Mouse (Mus musculus) G1E (cell line): Measurements from ENCODE around the gene Cntd1. TPM values are rescaled to one million over a fixed set of nuclear protein-coding genes. Genes with fewer than 3 reads are reported as not detected.

ENCODE experiments used
- ATAC-seq: 2 replicates; pipeline ENCODE4 v1.8.0; 2016; ENCODE audit warnings: mild to moderate bottlenecking; ENCODE audit not compliant: insufficient number of reproducible peaks, poor library complexity, low FRiP score, severe bottlenecking; ENCODE audit errors: extremely low read depth
- DNase-seq: peaks from one replicate; pipeline ENCODE4 v3.0.0; 2012; ENCODE audit warnings: low spot score
- H3K27me3 ChIP-seq: 2 replicates; pipeline ENCODE4 v1.6.1; 2012; ENCODE audit warnings: mild to moderate bottlenecking, low read length, inconsistent platforms; ENCODE audit not compliant: insufficient read depth
- H3K36me3 ChIP-seq: replicated peaks from 2 replicates; pipeline ENCODE3; 2012; ENCODE audit warnings: mild to moderate bottlenecking, inconsistent platforms
- H3K4me1 ChIP-seq: 2 replicates; pipeline ENCODE4 v1.6.1; 2012; ENCODE audit warnings: low read depth, low read length, inconsistent platforms, mixed read lengths; ENCODE audit not compliant: insufficient read depth
- H3K4me3 ChIP-seq: 2 replicates; pipeline ENCODE4 v1.5.1; 2012; ENCODE audit warnings: low read depth, mild to moderate bottlenecking, inconsistent platforms, low read length, moderate library complexity, mixed read lengths
- H3K9me3 ChIP-seq: replicated peaks from 2 replicates; pipeline ENCODE4 v1.6.1; 2012; ENCODE audit warnings: inconsistent platforms
- CTCF ChIP-seq: IDR thresholded peaks from 2 replicates; pipeline ENCODE4 v1.5.1; 2012; ENCODE audit warnings: low read depth, low read length, inconsistent platforms, mixed read lengths
- GATA1 ChIP-seq: IDR thresholded peaks from 2 replicates; pipeline ENCODE4 v1.6.1; 2012; ENCODE audit warnings: borderline replicate concordance, low read length, inconsistent platforms, mixed read lengths
- GATA2 ChIP-seq: IDR thresholded peaks from 2 replicates; pipeline ENCODE4 v1.6.1; 2012; ENCODE audit warnings: low read depth, low read length, inconsistent platforms, borderline replicate concordance
- POLR2AphosphoS5 ChIP-seq: IDR thresholded peaks from 2 replicates; pipeline ENCODE4 v1.6.1; 2012; ENCODE audit warnings: low read depth, low read length, inconsistent platforms; ENCODE audit not compliant: insufficient replicate concordance
- TAL1 ChIP-seq: conservative IDR thresholded peaks from 2 replicates; pipeline ENCODE4 v1.6.1; 2012; ENCODE audit warnings: low read depth, low read length, inconsistent platforms, mixed read lengths
- polyA plus RNA-seq: library from polyadenylated mRNA; stranded (reverse); fragments of >175 nt; gene quantifications from 2 replicates; pipeline ENCODE4 v1.2.3, GENCODE M21; 2012
- total RNA-seq, 2 experiments: library from RNA; stranded (forward) in 1 of 2; stranded (reverse) in 1 of 2; fragments of 200-1000 nt in 1 of 2; fragments of >200 nt in 1 of 2; fragmentation: Nextera tagmentation in 1 of 2; gene quantifications; 2 replicates each; pipeline ENCODE4 v1.2.3; 2014 to 2017

Gene Cntd1
- total and polyA plus RNA-seq, 3 experiments = 0.02 to 1.5 (median 1.1) TPM

- ATAC-seq = no peak
- DNase-seq = no peak
- 0 out of 2 replicates have a peak, but pooled peaks cover 3% of the 10 kb centered on the region for H3K9me3 ChIP-seq
- H3K36me3 ChIP-seq = no peaks in the 10 kb centered on the region
- no peak overlapping the region for H3K4me3 ChIP-seq
- H3K27me3 ChIP-seq = peaks cover 64% of the 10 kb centered on the region
- TF ChIP-seq TAL1 (no peak), POLR2AphosphoS5 (no peak), GATA1 (no peak), GATA2 (no peak), CTCF (no peak)
- H3K4me1 ChIP-seq = peaks cover 20% of the 10 kb centered on the region
Measured at GRCm38 (mm10) chr11:101245071-101245470, 33.7 kb upstream of the Cntd1 start.

- DNase-seq = no peak
- ATAC-seq = no peak
Measured at GRCm38 (mm10) chr11:101245855-101246701, 32.7 kb upstream of the Cntd1 start, which contains the start of gene Ramp2. Gene Ramp2 (plus strand): TSS chr11:101246028.

GRCm38 (mm10) chr11:101246702-101247012, 32.2 kb upstream of the Cntd1 start:
- H3K4me3 ChIP-seq = no peak overlapping the region
- no peak for ATAC-seq
- H3K36me3 ChIP-seq = no peaks in the 10 kb centered on the region
- no peak for TF ChIP-seq GATA2
- H3K27me3 ChIP-seq = peaks cover 59% of the 10 kb centered on the region
- H3K9me3 ChIP-seq = 0 out of 2 replicates have a peak, but pooled peaks cover 3% of the 10 kb centered on the region
- H3K4me1 ChIP-seq = peaks cover 20% of the 10 kb centered on the region
- no peak for DNase-seq

More at GRCm38 (mm10) chr11:101245855-101246701, 32.7 kb upstream of the Cntd1 start, which contains the start of gene Ramp2:
- Histone ChIP-seq H3K4me1 (peaks cover 20% of the 10 kb centered on the region), H3K9me3 (0 out of 2 replicates have a peak, but pooled peaks cover 3% of the 10 kb centered on the region), H3K36me3 (no peaks in the 10 kb centered on the region), H3K27me3 (peaks cover 63% of the 10 kb centered on the region), H3K4me3 (no peak within 1 kb of the TSS; the same call in 1 of the 2 replicates)
- TF ChIP-seq CTCF (no peak), TAL1 (no peak), GATA2 (no peak), POLR2AphosphoS5 (no peak), GATA1 (no peak)

- no peaks in the 10 kb centered on the region for H3K36me3 ChIP-seq
- peaks cover 22% of the 10 kb centered on the region for H3K4me1 ChIP-seq
- no peak for TF ChIP-seq POLR2AphosphoS5
- ATAC-seq = no peak
- 0 out of 2 replicates have a peak, but pooled peaks cover 3% of the 10 kb centered on the region for H3K9me3 ChIP-seq
- H3K27me3 ChIP-seq = peaks cover 50% of the 10 kb centered on the region
- no peak overlapping the region for H3K4me3 ChIP-seq
- DNase-seq = no peak
Measured at GRCm38 (mm10) chr11:101247521-101248030, 31.2 kb upstream of the Cntd1 start.

- DNase-seq (no peak), ATAC-seq (no peak)
- Histone ChIP-seq H3K4me3 (no peak overlapping the region), H3K4me1 (peaks cover 26% of the 10 kb centered on the region), H3K36me3 (no peaks in the 10 kb centered on the region), H3K27me3 (peaks cover 43% of the 10 kb centered on the region), H3K9me3 (0 out of 2 replicates have a peak, but pooled peaks cover 3% of the 10 kb centered on the region)
- TF ChIP-seq GATA2 (no peak), CTCF (0 out of 2 replicates have a peak, but pooled peaks have one; percentile 9)
Measured at GRCm38 (mm10) chr11:101248258-101248994, 30.4 kb upstream of the Cntd1 start.

- peaks cover 22% of the 10 kb centered on the region for H3K4me1 ChIP-seq
- ATAC-seq = no peak
- DNase-seq = no peak
- H3K27me3 ChIP-seq = peaks cover 24% of the 10 kb centered on the region
- no peak overlapping the region for H3K4me3 ChIP-seq
- no peak for TF ChIP-seq POLR2AphosphoS5
- no peak for TF ChIP-seq GATA2
- no peak for TF ChIP-seq GATA1
- no peak for TF ChIP-seq CTCF
- no peak for TF ChIP-seq TAL1
- peaks cover 6% of the 10 kb centered on the region for H3K36me3 ChIP-seq
- 0 out of 2 replicates have a peak, but pooled peaks cover 3% of the 10 kb centered on the region for H3K9me3 ChIP-seq
Measured at GRCm38 (mm10) chr11:101251031-101251430, 27.8 kb upstream of the Cntd1 start.
